Mouse (Mus musculus): ENCODE results near the gene Arsb.

- TF ChIP-seq CTCF (IDR thresholded peaks at IDR 0.05; ENCODE audit: borderline replicate concordance, insufficient read depth, low read length) (no peak), POLR2A (IDR thresholded peaks at IDR 0.05; ENCODE audit: low read depth, low read length) (no peak)
Observed at GRCm38 (mm10) chr13:93764321-93764973, 7.0 kb upstream of the Arsb start.
